Mouse (Mus musculus): ENCODE measurements around the gene Smpd2.

Gene Smpd2

GRCm38 (mm10) chr10:41451656-41452055 is 38.5 kb downstream of the Smpd2 start:
- no peak for DNase-seq (ENCODE audit: low spot score in 2 of 2)

- DNase-seq (ENCODE audit: low spot score in 2 of 2) = no peak
Observed at GRCm38 (mm10) chr10:41450780-41451522, 39.2 kb downstream of the Smpd2 start.

GRCm38 (mm10) chr10:41450137-41450670 is 40.0 kb downstream of the Smpd2 start, which contains the start of gene Zbtb24:
Gene Zbtb24 (plus strand): TSS chr10:41450383.
- DNase-seq (ENCODE audit: low spot score in 2 of 2) = peak; percentile 91

- DNase-seq (ENCODE audit: low spot score in 2 of 2) = peak in 1 of 2 experiments; percentile 14
Observed at GRCm38 (mm10) chr10:41449684-41450083, 40.5 kb downstream of the Smpd2 start.

- no peak for DNase-seq (ENCODE audit: low spot score in 2 of 2)
Observed at GRCm38 (mm10) chr10:41448216-41448615, 42.0 kb downstream of the Smpd2 start.

Measured in right cerebral cortex, postnatal 36 days (tissue).